Mouse (Mus musculus) limb, embryonic 15.5 days (tissue): ENCODE measurements around the gene Ms4a4d. TPM values are rescaled to one million over a fixed set of nuclear protein-coding genes. Genes with fewer than 3 reads are reported as not detected.

Experiments
- ATAC-seq: fragments of 200-750 bp; cut with Nextera tagmentation; 2 replicates; pipeline ENCODE4 v1.8.0; 2017; ENCODE audit warnings: low read depth, moderate TSS enrichment; ENCODE audit not compliant: insufficient number of reproducible peaks, low FRiP score, low TSS enrichment
- H3K27ac ChIP-seq: fragments of 300-500 bp; sonication (generic); 2 replicates; pipeline ENCODE4 v1.5.1; 2015; ENCODE audit warnings: moderate library complexity, mild to moderate bottlenecking, inconsistent platforms
- H3K27me3 ChIP-seq: fragments of 300-500 bp; sonication (generic); 2 replicates; pipeline ENCODE4 v1.6.1; 2015; ENCODE audit warnings: inconsistent platforms
- H3K36me3 ChIP-seq: fragments of 300-500 bp; sonication (generic); 2 replicates; pipeline ENCODE4 v1.6.1; 2015; ENCODE audit warnings: inconsistent platforms
- H3K4me1 ChIP-seq: fragments of 300-500 bp; sonication (generic); 2 replicates; pipeline ENCODE4 v1.6.1; 2015; ENCODE audit warnings: inconsistent platforms
- H3K4me2 ChIP-seq: fragments of 300-500 bp; sonication (generic); 2 replicates; pipeline ENCODE4 v1.6.1; 2015; ENCODE audit warnings: mild to moderate bottlenecking, inconsistent platforms
- H3K4me3 ChIP-seq: fragments of 300-500 bp; sonication (generic); 2 replicates; pipeline ENCODE4 v1.5.1; 2015; ENCODE audit warnings: mild to moderate bottlenecking, inconsistent platforms
- H3K9ac ChIP-seq: fragments of 300-500 bp; sonication (generic); 2 replicates; pipeline ENCODE4 v1.6.1; 2015; ENCODE audit warnings: inconsistent platforms
- H3K9me3 ChIP-seq: fragments of 300-500 bp; sonication (generic); 2 replicates; pipeline ENCODE4 v1.6.1; 2016; ENCODE audit warnings: inconsistent platforms
- WGBS: fragments of 180-500 bp; shearing (Covaris S2); methylation state at CpG from one replicate; pipeline ENCODE4 v1.1.7; 2015; 5-methylcytosine and 5-hydroxymethylcytosine counted together
- polyA plus RNA-seq: library from polyadenylated mRNA; unstranded; fragments of >200 nt; fragmentation: Nextera tagmentation; extraction: Ambion mirVana; gene quantifications from 2 replicates; pipeline ENCODE4 v1.2.1, GENCODE M21; 2015

The Ms4a4d gene
- polyA plus RNA-seq, 1 experiment from 2014 or later = 2.3 TPM

GRCm38 (mm10) chr19:11601349-11601748 is 64.7 kb downstream of the Ms4a4d start:
- no peak for ATAC-seq
- H3K4me1 ChIP-seq = no peaks in the 10 kb centered on the region
- H3K27me3 ChIP-seq = no peaks in the 10 kb centered on the region
- no peaks in the 10 kb centered on the region for H3K9me3 ChIP-seq
- H3K4me3 ChIP-seq = no peak overlapping the region
- H3K27ac ChIP-seq = no peak overlapping the region
- no peak overlapping the region for H3K9ac ChIP-seq
- H3K36me3 ChIP-seq = no peaks in the 10 kb centered on the region
- 82% methylated on average over 3 of the region's 3 CpGs for WGBS
- H3K4me2 ChIP-seq = no peak overlapping the region

GRCm38 (mm10) chr19:11602026-11602425 is 65.4 kb downstream of the Ms4a4d start:
- 82% methylated on average over 2 of the region's 2 CpGs for WGBS
- ATAC-seq = no peak
- Histone ChIP-seq H3K9ac (no peak overlapping the region), H3K9me3 (no peaks in the 10 kb centered on the region), H3K4me2 (no peak overlapping the region), H3K36me3 (no peaks in the 10 kb centered on the region), H3K27ac (no peak overlapping the region), H3K27me3 (no peaks in the 10 kb centered on the region), H3K4me3 (no peak overlapping the region), H3K4me1 (no peaks in the 10 kb centered on the region)

- no peak within 1 kb of the TSS for H3K4me2 ChIP-seq
- no peak within 1 kb of the TSS for H3K27ac ChIP-seq
- ATAC-seq = no peak
- no peaks in the 10 kb centered on the region for H3K9me3 ChIP-seq
- 85% methylated on average over 2 of the region's 2 CpGs for WGBS
- no peak within 1 kb of the TSS for H3K4me3 ChIP-seq
- H3K4me1 ChIP-seq = no peaks in the 10 kb centered on the region
- H3K36me3 ChIP-seq = no peaks in the 10 kb centered on the region
- no peak within 1 kb of the TSS for H3K9ac ChIP-seq
- no peaks in the 10 kb centered on the region for H3K27me3 ChIP-seq
Observed at GRCm38 (mm10) chr19:11604603-11605002, 68.0 kb downstream of the Ms4a4d start, which contains the start of gene Ms4a6d. Gene Ms4a6d (minus strand): TSS chr19:11604849.

Other genes with a start within 250 kb of the Ms4a4d start
- 0.05 and 0.06 TPM in 2 replicates for gene Ms4a14, start 222.3 kb upstream of the Ms4a4d start, polyA plus RNA-seq
- 9.4 and 9.8 TPM in 2 replicates for gene Ms4a7, start 200.7 kb upstream of the Ms4a4d start, polyA plus RNA-seq
- 12.4 and 16.0 TPM in 2 replicates for gene Ms4a4a, start 161.3 kb upstream of the Ms4a4d start, polyA plus RNA-seq
- gene Ms4a4c, start 132.0 kb upstream of the Ms4a4d start, polyA plus RNA-seq = 0.93 and 2.8 TPM in 2 replicates
- 0.19 and 0.27 TPM in 2 replicates for gene Ms4a4b, start 93.2 kb upstream of the Ms4a4d start, polyA plus RNA-seq
- 9.4 and 10.4 TPM in 2 replicates for gene Ms4a6c, start 67.4 kb upstream of the Ms4a4d start, polyA plus RNA-seq
- 0.21 TPM in 1 of 2 replicates, not detected in the other for gene Gm8369, start 50.9 kb upstream of the Ms4a4d start, polyA plus RNA-seq
- 7.7 and 10.7 TPM in 2 replicates for gene Ms4a6b, start 20.3 kb upstream of the Ms4a4d start, polyA plus RNA-seq
- 8.4 and 9.1 TPM in 2 replicates for gene Ms4a6d, start 68.0 kb downstream of the Ms4a4d start, polyA plus RNA-seq
- gene Ms4a2, start 86.9 kb downstream of the Ms4a4d start, polyA plus RNA-seq = 2.1 and 2.2 TPM in 2 replicates
- gene Ms4a3, start 104.0 kb downstream of the Ms4a4d start, polyA plus RNA-seq = 0.15 TPM in 1 of 2 replicates, not detected in the other
- gene Oosp2, start 123.8 kb downstream of the Ms4a4d start, polyA plus RNA-seq = not detected in 2 replicates
- gene Oosp1, start 154.3 kb downstream of the Ms4a4d start, polyA plus RNA-seq = not detected in 2 replicates
- not detected in 2 replicates for gene Oosp3, start 160.3 kb downstream of the Ms4a4d start, polyA plus RNA-seq
- gene Gif, start 210.8 kb downstream of the Ms4a4d start, polyA plus RNA-seq = not detected in 2 replicates
- 38.9 and 40.1 TPM in 2 replicates for gene Mrpl16, start 233.6 kb downstream of the Ms4a4d start, polyA plus RNA-seq